ENCODE assay signal across 13 mouse cellular contexts in genomic region chr16:34421473-34421872, GRCm38 (mm10).
DNase-seq lines count a peak whose midpoint lies in the region; ATAC-seq and TF ChIP-seq lines count a peak whose summit lies in the region.
"Had no signal": no experiment of that assay in that cellular context is flagged by ENCODE, and none has a peak within 500 bp of the region (broad histone marks: within the 10 kb centered on the region; RNA-seq: fewer than 3 reads in every experiment).

No protein-coding gene starts in this region.

- no peaks in the 10 kb centered on the region for H3K79me2 ChIP-seq in heart, adult 2 months (replicated peaks; ENCODE audit: control insufficient read depth, insufficient read depth, low read length)

- H3K27me3 ChIP-seq in hindbrain, embryonic 13.5 days = no peaks in the 10 kb centered on the region
- H3K27me3 ChIP-seq in hindbrain, embryonic 14.5 days (ENCODE audit: control insufficient read depth, insufficient read depth, low read length) = no peaks in the 10 kb centered on the region
- no peaks in the 10 kb centered on the region for H3K27me3 ChIP-seq in heart, adult 2 months (ENCODE audit: control insufficient read depth, insufficient read depth, low read length)
- H3K27me3 ChIP-seq in intestine, postnatal 0 days (replicated peaks; ENCODE audit: control insufficient read depth, insufficient read depth, low read length) = no peaks in the 10 kb centered on the region
- H3K27me3 ChIP-seq: forebrain, embryonic 15.5 days had no signal

- WGBS in hindbrain, embryonic 13.5 days = 68% methylated on average over 6 of the region's 6 CpGs
- 71% methylated on average over 6 of the region's 6 CpGs for WGBS in hindbrain, embryonic 14.5 days
- WGBS in heart, adult 2 months = 44% methylated on average over 6 of the region's 6 CpGs
- 41% methylated on average over 6 of the region's 6 CpGs for WGBS in intestine, postnatal 0 days

- no peak for DNase-seq in hindbrain, embryonic 14.5 days (ENCODE audit: low spot score)
- DNase-seq in embryo, embryonic 11 days = peak; percentile 82
- DNase-seq in heart, adult 2 months = peak; percentile 40 to 75
- DNase-seq in hindlimb bud, embryonic 11.5 days (ENCODE audit: extremely low spot score, low read depth, low spot score) = peak; percentile 56
- DNase-seq in layer of hippocampus, adult 8-10 months (ENCODE audit: low spot score in 2 of 2) = no peak
- no peak for DNase-seq in right cerebral cortex, adult 18-20 months
- DNase-seq: cerebellum, adult 11-12 months; thymus, postnatal 36 days had no signal

- H3K4me3 ChIP-seq in hindbrain, embryonic 13.5 days = no peak overlapping the region
- H3K4me3 ChIP-seq in hindbrain, embryonic 14.5 days (replicated peaks; ENCODE audit: low read length) = no peak overlapping the region
- H3K4me3 ChIP-seq in heart, adult 2 months = no peak overlapping the region
- no peak overlapping the region for H3K4me3 ChIP-seq in intestine, postnatal 0 days (ENCODE audit: low read depth, low read length)
- H3K4me3 ChIP-seq: forebrain, embryonic 15.5 days; left cerebral cortex, adult 2 months had no signal

- H3K9ac ChIP-seq in hindbrain, embryonic 13.5 days = no peak overlapping the region
- H3K9ac ChIP-seq in hindbrain, embryonic 14.5 days = no peak overlapping the region
- no peak overlapping the region for H3K9ac ChIP-seq in heart, adult 2 months (ENCODE audit: low read depth, low read length)
- H3K9ac ChIP-seq in intestine, postnatal 0 days (ENCODE audit: low read depth, low read length) = no peak overlapping the region
- H3K9ac ChIP-seq: forebrain, embryonic 15.5 days had no signal

- no peak for ATAC-seq in hindbrain, embryonic 13.5 days (ENCODE audit: low FRiP score)
- ATAC-seq in hindbrain, embryonic 14.5 days (ENCODE audit: low FRiP score) = no peak
- no peak for ATAC-seq in intestine, postnatal 0 days
- ATAC-seq: forebrain, embryonic 15.5 days had no signal

- H3K4me1 ChIP-seq in hindbrain, embryonic 13.5 days (replicated peaks) = peaks cover 61% of the 10 kb centered on the region
- peaks cover 43% of the 10 kb centered on the region for H3K4me1 ChIP-seq in hindbrain, embryonic 14.5 days (replicated peaks; ENCODE audit: control insufficient read depth, insufficient read depth, low read length)
- peaks cover 6% of the 10 kb centered on the region; the same call in 1 of the 2 replicates for H3K4me1 ChIP-seq in heart, adult 2 months (ENCODE audit: control insufficient read depth, insufficient read depth, low read length)
- H3K4me1 ChIP-seq in intestine, postnatal 0 days (replicated peaks; ENCODE audit: control insufficient read depth, insufficient read depth, low read length) = no peaks in the 10 kb centered on the region

- intact Hi-C loops in heart, adult 2 months (cut with DNase I) = no loop called here

- peak; percentile 74 for TF ChIP-seq EP300 in heart, adult 2 months (IDR thresholded peaks at IDR 0.05; ENCODE audit: insufficient read depth, low read depth, low read length)

- H3K36me3 ChIP-seq in hindbrain, embryonic 13.5 days = no peaks in the 10 kb centered on the region
- no peaks in the 10 kb centered on the region for H3K36me3 ChIP-seq in hindbrain, embryonic 14.5 days (replicated peaks; ENCODE audit: control insufficient read depth, insufficient read depth)
- no peaks in the 10 kb centered on the region for H3K36me3 ChIP-seq in heart, adult 2 months (ENCODE audit: control insufficient read depth, insufficient read depth, low read length)
- no peaks in the 10 kb centered on the region for H3K36me3 ChIP-seq in intestine, postnatal 0 days (ENCODE audit: control insufficient read depth, insufficient read depth)
- H3K36me3 ChIP-seq: forebrain, embryonic 15.5 days had no signal

- H3K4me2 ChIP-seq in hindbrain, embryonic 13.5 days = no peak overlapping the region
- no peak overlapping the region for H3K4me2 ChIP-seq in hindbrain, embryonic 14.5 days (replicated peaks)
- no peak overlapping the region for H3K4me2 ChIP-seq in intestine, postnatal 0 days (replicated peaks; ENCODE audit: low read depth)
- H3K4me2 ChIP-seq: forebrain, embryonic 15.5 days had no signal

- H3K27ac ChIP-seq in hindbrain, embryonic 13.5 days = 0 out of 2 replicates have a peak overlapping the region, but pooled peaks have one; percentile 23
- H3K27ac ChIP-seq in hindbrain, embryonic 14.5 days = no peak overlapping the region
- H3K27ac ChIP-seq in heart, adult 2 months = peak overlapping the region; percentile 58
- H3K27ac ChIP-seq in intestine, postnatal 0 days (ENCODE audit: low read depth, low read length) = no peak overlapping the region
- H3K27ac ChIP-seq: forebrain, embryonic 15.5 days; left cerebral cortex, adult 2 months; macrophage had no signal

- no peak for TF ChIP-seq CTCF in heart, adult 2 months (IDR thresholded peaks at IDR 0.05)
- no peak for TF ChIP-seq CTCF in intestine, postnatal 0 days (IDR thresholded peaks at IDR 0.05; ENCODE audit: low read depth)

- TF ChIP-seq POLR2A in heart, adult 2 months (IDR thresholded peaks at IDR 0.05; ENCODE audit: insufficient read depth, low read depth, low read length) = no peak

- no peaks in the 10 kb centered on the region for H3K9me3 ChIP-seq in hindbrain, embryonic 13.5 days
- H3K9me3 ChIP-seq in hindbrain, embryonic 14.5 days (ENCODE audit: control insufficient read depth, low read length) = no peaks in the 10 kb centered on the region
- no peaks in the 10 kb centered on the region for H3K9me3 ChIP-seq in intestine, postnatal 0 days (ENCODE audit: control insufficient read depth)
- H3K9me3 ChIP-seq: forebrain, embryonic 15.5 days had no signal

Comparison
In these comparisons a context has a peak if more than half of its experiments do, and no peak if none do; other contexts are left out.
1. H3K27ac ChIP-seq: peak in hindbrain, embryonic 13.5 days (single experiment) and heart, adult 2 months (single experiment); none in hindbrain, embryonic 14.5 days (single experiment) and intestine, postnatal 0 days (single experiment).
2. DNase-seq: peak in embryo, embryonic 11 days (single experiment), heart, adult 2 months (2 of 2) and hindlimb bud, embryonic 11.5 days (single experiment); none in hindbrain, embryonic 14.5 days (single experiment), layer of hippocampus, adult 8-10 months (0 of 2) and right cerebral cortex, adult 18-20 months (single experiment).